Mouse (Mus musculus) liver, embryonic 14.5 days (tissue): ENCODE data around the gene Gmds. TPM values are rescaled to one million over a fixed set of nuclear protein-coding genes. Genes with fewer than 3 reads are reported as not detected.

Experiments used
- ATAC-seq: fragments of 200-750 bp; cut with Nextera tagmentation; 2 replicates; pipeline ENCODE4 v1.8.0; 2017; ENCODE audit warnings: moderate number of reproducible peaks, mild to moderate bottlenecking, moderate library complexity; ENCODE audit not compliant: insufficient read depth
- DNase-seq, 3 experiments: peaks; one replicate each; pipeline ENCODE4 v3.0.0-alpha.2; 2012 to 2013; ENCODE audit warnings: low read depth in 3 of 3, low spot score in 3 of 3
- H3K27ac ChIP-seq: fragments of 300-500 bp; sonication (generic); 2 replicates; pipeline ENCODE4 v1.5.1; 2014; ENCODE audit warnings: moderate library complexity, mild to moderate bottlenecking, control low read depth, inconsistent platforms
- H3K27me3 ChIP-seq: fragments of 300-500 bp; sonication (generic); 2 replicates; pipeline ENCODE4 v1.6.1; 2014; ENCODE audit warnings: mild to moderate bottlenecking, low read length, moderate library complexity; ENCODE audit not compliant: control insufficient read depth, insufficient read depth
- H3K36me3 ChIP-seq: fragments of 300-500 bp; sonication (generic); replicated peaks from 2 replicates; pipeline ENCODE4 v1.6.1; 2014; ENCODE audit warnings: low read depth; ENCODE audit not compliant: control insufficient read depth, insufficient read depth
- H3K4me1 ChIP-seq, 2 experiments: fragments of 200-500 bp in 1 of 2; fragments of 300-500 bp in 1 of 2; sonication (generic) in 1 of 2; replicated peaks; 2 replicates each; pipeline ENCODE4 v1.6.1; 2012 to 2014; ENCODE audit warnings: antibody characterized with exemption in 1 of 2, inconsistent platforms in 1 of 2, low read length in 1 of 2; ENCODE audit not compliant: control insufficient read depth in 2 of 2, insufficient read depth in 2 of 2
- H3K4me2 ChIP-seq: fragments of 300-500 bp; sonication (generic); 2 replicates; pipeline ENCODE4 v1.6.1; 2014; ENCODE audit warnings: low read depth, mild to moderate bottlenecking, control low read depth, moderate library complexity
- H3K4me3 ChIP-seq, 2 experiments: fragments of 200-500 bp in 1 of 2; fragments of 300-500 bp in 1 of 2; sonication (generic) in 1 of 2; 2 replicates each; pipeline ENCODE4 v1.5.1; 2012 to 2014; ENCODE audit warnings: low read depth in 2 of 2, low read length in 2 of 2, mild to moderate bottlenecking in 2 of 2, control low read depth in 1 of 2, inconsistent platforms in 1 of 2, moderate library complexity in 1 of 2; ENCODE audit not compliant: insufficient read depth in 1 of 2
- H3K9ac ChIP-seq: fragments of 300-500 bp; sonication (generic); replicated peaks from 2 replicates; pipeline ENCODE4 v1.6.1; 2014; ENCODE audit warnings: mild to moderate bottlenecking, control low read depth, moderate library complexity
- H3K9me3 ChIP-seq: fragments of 300-500 bp; sonication (generic); 2 replicates; pipeline ENCODE4 v1.6.1; 2016; ENCODE audit warnings: low read length, mixed read lengths; ENCODE audit not compliant: control insufficient read depth
- CTCF ChIP-seq: IDR thresholded peaks from 2 replicates; pipeline ENCODE4 v1.5.1; 2016; ENCODE audit warnings: antibody characterized with exemption, low read depth, control low read depth
- EP300 ChIP-seq: IDR thresholded peaks from 2 replicates; pipeline ENCODE4 v1.6.1; 2016; ENCODE audit warnings: antibody characterized with exemption, low read depth
- WGBS: fragments of 180-500 bp; shearing (Covaris S2); extraction: QIAGEN DNeasy Blood & Tissue Kit; methylation state at CpG from one replicate; pipeline ENCODE4 v1.1.7; 2014; ENCODE audit not compliant: insufficient replicate concordance; 5-methylcytosine and 5-hydroxymethylcytosine counted together
- polyA plus RNA-seq, 2 experiments: library from polyadenylated mRNA; depleted of rRNA in 1 of 2; stranded (reverse) in 1 of 2; unstranded in 1 of 2; fragments of >200 nt; fragmentation: Nextera tagmentation in 1 of 2; extraction: Ambion mirVana in 1 of 2; gene quantifications; 2 replicates each; pipeline versions ENCODE4 v1.2.1 to v1.2.3; 2012 to 2014

Gene Gmds
- polyA plus RNA-seq, 2 experiments = 3.7 to 7.4 TPM

GRCm38 (mm10) chr13:31854000-31854399 lies 484.5 kb downstream of the Gmds start:
- Histone ChIP-seq H3K36me3 (no peaks in the 10 kb centered on the region), H3K4me1 (no peaks in the 10 kb centered on the region), H3K9me3 (no peaks in the 10 kb centered on the region), H3K27me3 (no peaks in the 10 kb centered on the region), H3K4me3 (no peak overlapping the region), H3K4me2 (no peak overlapping the region), H3K27ac (no peak overlapping the region), H3K9ac (no peak overlapping the region)
- DNase-seq (no peak), ATAC-seq (no peak)
- TF ChIP-seq CTCF (no peak), EP300 (no peak)
- 51% methylated on average over 4 of the region's 4 CpGs for WGBS

GRCm38 (mm10) chr13:31853564-31853963 lies 485.0 kb downstream of the Gmds start:
- no peak for DNase-seq
- no peak overlapping the region for H3K4me3 ChIP-seq
- no peak overlapping the region for H3K9ac ChIP-seq
- no peak for ATAC-seq
- no peaks in the 10 kb centered on the region for H3K36me3 ChIP-seq
- TF ChIP-seq EP300 (no peak), CTCF (no peak)
- no peaks in the 10 kb centered on the region for H3K4me1 ChIP-seq
- no peak overlapping the region for H3K4me2 ChIP-seq
- 27% methylated on average over 2 of the region's 2 CpGs for WGBS
- no peaks in the 10 kb centered on the region for H3K9me3 ChIP-seq
- no peaks in the 10 kb centered on the region for H3K27me3 ChIP-seq
- no peak overlapping the region for H3K27ac ChIP-seq

DNA sequence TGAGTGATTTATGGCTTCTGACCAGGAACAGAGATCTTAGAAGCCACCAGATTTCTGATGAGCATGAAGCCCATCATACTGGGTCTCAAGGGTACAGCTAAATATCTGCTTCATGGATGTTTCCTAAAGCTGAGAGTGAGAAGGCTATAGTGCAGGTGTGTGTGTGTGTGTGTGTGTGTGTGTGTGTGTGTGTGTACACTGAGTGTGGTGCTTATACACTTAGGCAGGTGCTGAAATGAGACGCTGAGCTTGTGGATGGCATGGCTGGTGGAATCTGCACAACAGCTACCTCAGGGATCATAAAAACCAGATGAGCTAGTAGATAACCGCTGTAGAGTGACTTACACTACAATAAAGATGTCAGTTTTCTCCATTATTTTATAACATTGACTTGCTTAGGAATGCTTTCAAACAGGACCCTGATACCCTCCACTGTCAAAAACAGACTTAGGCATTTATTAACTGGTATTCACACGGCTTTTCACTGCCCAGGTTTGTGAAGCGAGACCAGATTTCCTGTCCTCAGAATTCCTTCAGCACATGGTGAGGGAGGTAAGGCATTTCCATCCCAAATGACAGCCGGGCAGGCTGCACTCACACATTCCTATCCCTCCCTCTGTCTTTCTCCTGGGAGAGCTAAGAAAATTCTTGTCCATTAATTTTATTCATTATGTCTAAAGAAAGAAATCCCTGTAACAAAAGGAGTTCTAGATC lies 489.1 kb downstream of the Gmds start:
- WGBS = 49% methylated on average over 5 of the region's 5 CpGs

DNA sequence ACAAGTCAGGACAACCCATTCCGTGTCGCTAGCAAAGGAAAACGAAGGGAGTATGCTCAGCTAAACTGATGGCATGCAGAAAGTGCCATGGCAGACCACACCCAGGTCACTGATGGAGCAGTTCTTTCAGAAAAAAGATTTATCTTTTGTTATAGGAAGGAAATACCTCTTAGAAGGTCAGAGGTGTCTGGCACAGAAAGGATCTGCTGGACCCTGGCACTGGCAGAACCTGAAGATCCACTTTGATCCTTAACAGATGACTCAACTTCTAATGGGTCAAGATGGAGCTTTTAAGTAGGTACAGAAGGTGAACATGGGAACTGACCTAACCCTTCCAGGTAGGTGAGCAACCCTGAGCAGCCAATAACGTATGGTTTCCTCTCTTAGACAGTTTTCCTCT lies 502.7 kb downstream of the Gmds start:
- no peak for TF ChIP-seq CTCF
- TF ChIP-seq EP300 = no peak
- Histone ChIP-seq H3K4me3 (no peak overlapping the region), H3K27me3 (no peaks in the 10 kb centered on the region), H3K36me3 (no peaks in the 10 kb centered on the region), H3K27ac (no peak overlapping the region), H3K4me1 (no peaks in the 10 kb centered on the region), H3K9ac (no peak overlapping the region), H3K9me3 (no peaks in the 10 kb centered on the region), H3K4me2 (no peak overlapping the region)
- DNase-seq = no peak
- ATAC-seq = no peak
- whole genome bisulfite sequencing = 64% methylated on average over 4 of the region's 4 CpGs

More for the DNA sequence above, 489.1 kb downstream of the Gmds start:
- Histone ChIP-seq H3K27ac (no peak overlapping the region), H3K36me3 (no peaks in the 10 kb centered on the region), H3K4me1 (no peaks in the 10 kb centered on the region), H3K4me2 (no peak overlapping the region), H3K4me3 (no peak overlapping the region), H3K9ac (no peak overlapping the region), H3K9me3 (no peaks in the 10 kb centered on the region), H3K27me3 (no peaks in the 10 kb centered on the region)
- ATAC-seq (no peak), DNase-seq (no peak)
- TF ChIP-seq CTCF = no peak
- no peak for TF ChIP-seq EP300

- DNase-seq = no peak
- no peaks in the 10 kb centered on the region for H3K27me3 ChIP-seq
- 49% methylated on average over 9 of the region's 9 CpGs for WGBS
- H3K27ac ChIP-seq = no peak overlapping the region
- TF ChIP-seq EP300 (no peak), CTCF (no peak)
- no peak for ATAC-seq
- H3K9me3 ChIP-seq = no peaks in the 10 kb centered on the region
- no peaks in the 10 kb centered on the region for H3K36me3 ChIP-seq
- H3K9ac ChIP-seq = no peak overlapping the region
- H3K4me2 ChIP-seq = no peak overlapping the region
- H3K4me1 ChIP-seq = no peaks in the 10 kb centered on the region
- no peak overlapping the region for H3K4me3 ChIP-seq
These were observed 508.2 kb downstream of the Gmds start for GRCm38 (mm10) chr13:31830332-31830731.
